Mouse (Mus musculus) MEL (cell line): ENCODE data around the gene Ctsc. TPM values are rescaled to one million over a fixed set of nuclear protein-coding genes. Genes with fewer than 3 reads are reported as not detected.

ENCODE experiments used
- DNase-seq: peaks from one replicate; pipeline ENCODE4 v3.0.0; 2011; ENCODE audit warnings: low read depth, low spot score
- H3K27ac ChIP-seq: 2 replicates; pipeline ENCODE4 v1.5.1; 2012; ENCODE audit warnings: low read depth, mild to moderate bottlenecking, control low read depth, low read length, moderate library complexity; ENCODE audit not compliant: control insufficient read depth
- H3K27me3 ChIP-seq, 2 experiments: fragments of 150-350 bp in 1 of 2; sonication (generic) in 1 of 2; 2 replicates each; pipeline ENCODE4 v1.6.1; 2012; ENCODE audit warnings: low read length in 2 of 2, mild to moderate bottlenecking in 2 of 2, improper control_type of control experiment in 1 of 2, moderate library complexity in 1 of 2; ENCODE audit not compliant: insufficient read depth in 2 of 2, control insufficient read depth in 1 of 2
- H3K36me3 ChIP-seq, 2 experiments: 2 replicates each; pipeline ENCODE4 v1.6.1; 2012 to 2014; ENCODE audit warnings: low read length in 2 of 2, improper control_type of control experiment in 1 of 2, inconsistent platforms in 1 of 2, mild to moderate bottlenecking in 1 of 2; ENCODE audit not compliant: insufficient read depth in 2 of 2, control insufficient read depth in 1 of 2
- H3K4me1 ChIP-seq, 2 experiments: fragments of 150-350 bp in 1 of 2; sonication (generic) in 1 of 2; 2 replicates each; pipeline ENCODE4 v1.6.1; 2012; ENCODE audit warnings: low read length in 2 of 2, improper control_type of control experiment in 1 of 2, mild to moderate bottlenecking in 1 of 2; ENCODE audit not compliant: insufficient read depth in 2 of 2, control insufficient read depth in 1 of 2
- H3K4me3 ChIP-seq, 2 experiments: fragments of 150-350 bp in 1 of 2; sonication (generic) in 1 of 2; 2 replicates each; pipeline ENCODE4 v1.5.1; 2012; ENCODE audit warnings: low read depth in 2 of 2, low read length in 2 of 2, mild to moderate bottlenecking in 2 of 2, moderate library complexity in 2 of 2, control low read depth in 1 of 2, improper control_type of control experiment in 1 of 2; ENCODE audit not compliant: control insufficient read depth in 1 of 2, insufficient read depth in 1 of 2
- H3K79me2 ChIP-seq: 2 replicates; pipeline ENCODE4 v1.6.1; 2012; ENCODE audit warnings: mild to moderate bottlenecking, low read length, moderate library complexity; ENCODE audit not compliant: control insufficient read depth, poor library complexity, insufficient read depth
- H3K9ac ChIP-seq: 2 replicates; pipeline ENCODE4 v1.6.1; 2012; ENCODE audit warnings: low read depth, mild to moderate bottlenecking, control low read depth, low read length, moderate library complexity; ENCODE audit not compliant: control insufficient read depth, poor library complexity, severe bottlenecking
- H3K9me3 ChIP-seq: fragments of 150-350 bp; sonication (generic); replicated peaks from 2 replicates; pipeline ENCODE4 v1.6.1; 2012; ENCODE audit warnings: mild to moderate bottlenecking, low read length, improper control_type of control experiment, moderate library complexity; ENCODE audit not compliant: insufficient read depth
- BHLHE40 ChIP-seq: IDR thresholded peaks from 2 replicates; pipeline ENCODE4 v1.6.1; 2012; ENCODE audit warnings: low read depth, mild to moderate bottlenecking, inconsistent platforms, low read length, improper control_type of control experiment, borderline replicate concordance
- CTCF ChIP-seq, 3 experiments: IDR thresholded peaks in 2 of 3; conservative IDR thresholded peaks in 1 of 3; 2 replicates each; pipeline ENCODE4 v1.5.1; 2011 to 2012; ENCODE audit warnings: low read length in 3 of 3, low read depth in 2 of 3, mild to moderate bottlenecking in 2 of 3, improper control_type of control experiment in 1 of 3, inconsistent platforms in 1 of 3, mixed read lengths in 1 of 3, moderate library complexity in 1 of 3; ENCODE audit not compliant: control insufficient read depth in 1 of 3, insufficient read depth in 1 of 3, poor library complexity in 1 of 3, severe bottlenecking in 1 of 3
- E2F4 ChIP-seq: IDR thresholded peaks from 2 replicates; pipeline ENCODE4 v1.6.1; 2011; ENCODE audit warnings: low read depth, low read length, improper control_type of control experiment, borderline replicate concordance
- ELF1 ChIP-seq: IDR thresholded peaks from 2 replicates; pipeline ENCODE4 v1.6.1; 2014; ENCODE audit warnings: low read depth, mild to moderate bottlenecking, inconsistent platforms, low read length, improper control_type of control experiment, moderate library complexity
- EP300 ChIP-seq, 2 experiments: IDR thresholded peaks; 2 replicates each; pipeline ENCODE4 v1.6.1; 2011; ENCODE audit warnings: improper control_type of control experiment in 2 of 2, low read length in 2 of 2, low read depth in 1 of 2, mild to moderate bottlenecking in 1 of 2
- GABPA ChIP-seq: IDR thresholded peaks from 2 replicates; pipeline ENCODE4 v1.6.1; 2012; ENCODE audit warnings: low read depth, mild to moderate bottlenecking, inconsistent platforms, low read length, improper control_type of control experiment, moderate library complexity
- GATA1 ChIP-seq: IDR thresholded peaks from 2 replicates; pipeline ENCODE4 v1.6.1; 2011; ENCODE audit warnings: low read depth, low read length, improper control_type of control experiment
- JUND ChIP-seq: IDR thresholded peaks from 2 replicates; pipeline ENCODE4 v1.6.1; 2011; ENCODE audit warnings: low read depth, mild to moderate bottlenecking, improper control_type of control experiment, low read length
- MAX ChIP-seq: IDR thresholded peaks from 2 replicates; pipeline ENCODE4 v1.6.1; 2011; ENCODE audit warnings: low read length, improper control_type of control experiment
- MYB ChIP-seq: IDR thresholded peaks from 2 replicates; pipeline ENCODE4 v1.6.1; 2011; ENCODE audit warnings: mild to moderate bottlenecking, low read depth, low read length, improper control_type of control experiment
- NELFE ChIP-seq: IDR thresholded peaks from 2 replicates; pipeline ENCODE4 v1.6.1; 2011; ENCODE audit warnings: low read depth, low read length, improper control_type of control experiment
- NRF1 ChIP-seq: IDR thresholded peaks from 2 replicates; pipeline ENCODE4 v1.6.1; 2014; ENCODE audit warnings: low read depth, mild to moderate bottlenecking, inconsistent platforms, low read length, improper control_type of control experiment, moderate library complexity; ENCODE audit not compliant: poor library complexity, insufficient read depth, severe bottlenecking
- POLR2AphosphoS2 ChIP-seq: IDR thresholded peaks from 2 replicates; pipeline ENCODE4 v1.6.1; 2011; ENCODE audit warnings: low read length, improper control_type of control experiment
- POLR2AphosphoS5 ChIP-seq: IDR thresholded peaks from 2 replicates; pipeline ENCODE4 v1.6.1; 2012; ENCODE audit warnings: low read depth, borderline replicate concordance, mild to moderate bottlenecking, inconsistent platforms, low read length, moderate library complexity, mixed read lengths
- RAD21 ChIP-seq: IDR thresholded peaks from 2 replicates; pipeline ENCODE4 v1.6.1; 2011; ENCODE audit warnings: mild to moderate bottlenecking, low read depth, low read length, improper control_type of control experiment
- RCOR1 ChIP-seq: IDR thresholded peaks from 2 replicates; pipeline ENCODE4 v1.6.1; 2012; ENCODE audit warnings: low read depth, mild to moderate bottlenecking, inconsistent platforms, low read length, improper control_type of control experiment
- SIN3A ChIP-seq: IDR thresholded peaks from 2 replicates; pipeline ENCODE4 v1.6.1; 2012; ENCODE audit warnings: low read length, improper control_type of control experiment, inconsistent platforms
- SMC3 ChIP-seq: IDR thresholded peaks from 2 replicates; pipeline ENCODE4 v1.6.1; 2011; ENCODE audit warnings: low read depth, low read length, improper control_type of control experiment
- TBP ChIP-seq: IDR thresholded peaks from 2 replicates; pipeline ENCODE4 v1.8.0; 2011; ENCODE audit warnings: low read depth, low read length, improper control_type of control experiment
- TCF12 ChIP-seq: IDR thresholded peaks from 2 replicates; pipeline ENCODE4 v1.6.1; 2014; ENCODE audit warnings: low read depth, mild to moderate bottlenecking, inconsistent platforms, low read length, improper control_type of control experiment, moderate library complexity
- USF1 ChIP-seq: IDR thresholded peaks from 2 replicates; pipeline ENCODE4 v1.6.1; 2014; ENCODE audit warnings: low read depth, mild to moderate bottlenecking, inconsistent platforms, low read length, improper control_type of control experiment, moderate library complexity
- USF2 ChIP-seq, 2 experiments: IDR thresholded peaks; 2 replicates each; pipeline ENCODE4 v1.6.1; 2011 to 2012; ENCODE audit warnings: improper control_type of control experiment in 2 of 2, low read length in 2 of 2, borderline replicate concordance in 1 of 2, inconsistent platforms in 1 of 2, low read depth in 1 of 2, mild to moderate bottlenecking in 1 of 2; ENCODE audit not compliant: insufficient read depth in 1 of 2
- ZMIZ1 ChIP-seq: IDR thresholded peaks from 2 replicates; pipeline ENCODE4 v1.6.1; 2012; ENCODE audit warnings: low read depth, mild to moderate bottlenecking, inconsistent platforms, low read length, improper control_type of control experiment, moderate library complexity
- ZNF384 ChIP-seq: IDR thresholded peaks from 2 replicates; pipeline ENCODE4 v1.6.1; 2012; ENCODE audit warnings: low read depth, mild to moderate bottlenecking, inconsistent platforms, low read length, improper control_type of control experiment
- polyA plus RNA-seq, 2 experiments: library from polyadenylated mRNA; stranded (reverse) in 1 of 2; unstranded in 1 of 2; fragments of >175 nt in 1 of 2; fragments of >200 nt in 1 of 2; gene quantifications; 2 replicates each; pipeline versions ENCODE4 v1.2.1 to v1.2.4; 2012; ENCODE audit warnings: low replicate concordance in 2 of 2, low read depth in 1 of 2; ENCODE audit not compliant: insufficient read length in 2 of 2, insufficient read depth in 1 of 2, missing spikeins in 1 of 2
- total RNA-seq: library from RNA; depleted of rRNA; stranded (reverse); fragments of 300-350 nt; gene quantifications from 2 replicates; pipeline ENCODE4 v1.2.3, GENCODE M21; 2012

Ctsc gene
- total and polyA plus RNA-seq, 3 experiments: 50.7 to 51.4 TPM; not detected in 1

GRCm38 (mm10) chr7:88264861-88265260 lies 13.0 kb upstream of the Ctsc start:
- TF ChIP-seq RCOR1: 0 out of 2 replicates have a peak, but pooled peaks have one; percentile 14
- no peak for TF ChIP-seq USF1
- no peak for TF ChIP-seq E2F4
- no peak for TF ChIP-seq CTCF (IDR thresholded peaks at IDR 0.05 in 2 of 3, conservative IDR thresholded peaks at IDR 0.05 in 1 of 3; ENCODE audit: control insufficient read depth in 1 of 3, insufficient read depth in 1 of 3, low read depth in 2 of 3, low read length in 3 of 3, poor library complexity in 1 of 3, severe bottlenecking in 1 of 3)
- no peak for TF ChIP-seq TCF12
- Histone ChIP-seq H3K9ac (no peak overlapping the region), H3K4me3 (no peak overlapping the region), H3K79me2 (no peaks in the 10 kb centered on the region; the same call in 1 of the 2 replicates), H3K27me3 (no peaks in the 10 kb centered on the region), H3K27ac (no peak overlapping the region), H3K9me3 (no peaks in the 10 kb centered on the region), H3K4me1 (peaks cover 0 to 8% of the 10 kb centered on the region in 2 experiments; a peak in 2 of 4 replicates), H3K36me3 (peaks cover 0 to 10% of the 10 kb centered on the region in 2 experiments; a peak in 2 of 4 replicates)
- peak; percentile 56 for DNase-seq

GRCm38 (mm10) chr7:88269913-88270312 lies 8.0 kb upstream of the Ctsc start:
- Histone ChIP-seq H3K9me3 (no peaks in the 10 kb centered on the region), H3K4me1 (peaks cover 6 to 14% of the 10 kb centered on the region in 2 experiments), H3K36me3 (peaks cover 0 to 21% of the 10 kb centered on the region in 2 experiments; a peak in 2 of 4 replicates), H3K27ac (no peak overlapping the region), H3K79me2 (no peaks in the 10 kb centered on the region), H3K9ac (no peak overlapping the region), H3K4me3 (no peak overlapping the region), H3K27me3 (no peaks in the 10 kb centered on the region)
- TF ChIP-seq USF1 (no peak), CTCF (IDR thresholded peaks at IDR 0.05 in 2 of 3, conservative IDR thresholded peaks at IDR 0.05 in 1 of 3; ENCODE audit: control insufficient read depth in 1 of 3, insufficient read depth in 1 of 3, low read depth in 2 of 3, low read length in 3 of 3, poor library complexity in 1 of 3, severe bottlenecking in 1 of 3) (no peak), GABPA (no peak), POLR2AphosphoS5 (no peak), SMC3 (no peak), MYB (no peak), TBP (no peak), JUND (no peak), BHLHE40 (no peak)
- DNase-seq: no peak

- Histone ChIP-seq H3K27ac (peak overlapping the region; percentile 4), H3K4me3 (peak overlapping the region in 1 of 2 experiments; percentile 10; a peak in 1 of 4 replicates), H3K9me3 (no peaks in the 10 kb centered on the region), H3K79me2 (no peaks in the 10 kb centered on the region), H3K9ac (peak overlapping the region; percentile 0; the same call in 1 of the 2 replicates), H3K27me3 (no peaks in the 10 kb centered on the region), H3K36me3 (peaks cover 0 to 24% of the 10 kb centered on the region in 2 experiments; a peak in 2 of 4 replicates), H3K4me1 (peaks cover 6 to 14% of the 10 kb centered on the region in 2 experiments)
- peak; percentile 71 for DNase-seq
- no peak for TF ChIP-seq NRF1
- no peak for TF ChIP-seq JUND
- no peak for TF ChIP-seq RAD21
- TF ChIP-seq ELF1: no peak
- no peak for TF ChIP-seq USF2 (IDR thresholded peaks at IDR 0.05; ENCODE audit: borderline replicate concordance in 1 of 2, insufficient read depth in 1 of 2, low read depth in 1 of 2, low read length in 2 of 2)
- TF ChIP-seq MAX: no peak
- TF ChIP-seq EP300 (IDR thresholded peaks at IDR 0.05; ENCODE audit: low read depth in 1 of 2, low read length in 2 of 2): peak; percentile 19 to 33; a peak in 2 of 4 replicates
- no peak for TF ChIP-seq ZNF384
- TF ChIP-seq POLR2AphosphoS2: no peak
- TF ChIP-seq MYB: no peak
- no peak for TF ChIP-seq NELFE
- no peak for TF ChIP-seq CTCF (IDR thresholded peaks at IDR 0.05 in 2 of 3, conservative IDR thresholded peaks at IDR 0.05 in 1 of 3; ENCODE audit: control insufficient read depth in 1 of 3, insufficient read depth in 1 of 3, low read depth in 2 of 3, low read length in 3 of 3, poor library complexity in 1 of 3, severe bottlenecking in 1 of 3)
- peak; percentile 37; the same call in 1 of the 2 replicates for TF ChIP-seq GATA1
- TF ChIP-seq RCOR1: peak; percentile 26; the same call in 1 of the 2 replicates
- TF ChIP-seq E2F4: no peak
- no peak; the same call in 1 of the 2 replicates for TF ChIP-seq SIN3A
- TF ChIP-seq ZMIZ1: no peak
Measured at GRCm38 (mm10) chr7:88271531-88271930, 6.4 kb upstream of the Ctsc start.
